Mouse (Mus musculus) stomach, postnatal 0 days (tissue): ENCODE measurements around the gene Mrtfb.
A peak's percentile ranks its signal among the peaks of the same experiment; 100 is the strongest.

ENCODE experiments used
- CTCF ChIP-seq: IDR thresholded peaks from 2 replicates; pipeline ENCODE4 v1.5.1; 2016; ENCODE audit warnings: antibody characterized with exemption, low read depth, mild to moderate bottlenecking, moderate library complexity
- EP300 ChIP-seq: optimal IDR thresholded peaks from 2 replicates; pipeline ENCODE3; 2016; ENCODE audit warnings: antibody characterized with exemption

GRCm38 (mm10) chr16:13440468-13440867, 184.2 kb downstream of the Mrtfb start:
- TF ChIP-seq EP300, result no peak
- TF ChIP-seq CTCF, result peak; percentile 88
